Mouse (Mus musculus) layer of hippocampus, postnatal 10 days (tissue): ENCODE measurements at regions not wholly inside any gene's neighbourhood (a gene's known extent, or its start where the extent isn't known, plus 50 kb on each side); places are given as distances from the start of the nearest gene placed in this dataset.

Experiments used
- DNase-seq, 2 experiments: peaks; one replicate each; pipeline ENCODE4 v3.0.0; 2021; ENCODE audit warnings: low spot score in 2 of 2

GRCm38 (mm10) chr7:53321539-53321938 is 1306.0 kb upstream of the 1700015G11Rik start:
- no peak for DNase-seq

DNA sequence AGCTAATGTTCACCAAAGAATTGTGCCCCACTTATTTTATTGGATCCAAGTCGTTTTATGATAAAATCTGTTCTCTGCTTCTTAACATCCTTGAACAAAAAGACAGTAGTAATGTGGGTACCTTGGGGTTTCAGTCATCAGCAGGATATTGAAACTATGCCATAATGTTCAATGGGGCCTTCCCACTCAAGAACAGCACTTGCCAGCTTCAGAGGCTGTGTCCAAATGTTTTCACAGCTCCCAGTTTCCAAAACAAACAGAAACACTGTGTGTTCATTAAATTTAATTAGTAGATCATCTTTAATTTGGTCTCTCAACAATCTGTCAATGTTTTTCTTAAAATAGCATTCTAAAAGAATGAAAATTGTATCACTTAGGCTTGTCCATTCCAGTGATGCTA is 1266.5 kb upstream of the 1700015G11Rik start:
- peak; percentile 7 to 12 for DNase-seq
